Mouse (Mus musculus) heart, adult 2 months (tissue): ENCODE data around the gene Gdpgp1. TPM values are rescaled to one million over a fixed set of nuclear protein-coding genes. Genes with fewer than 3 reads are reported as not detected.
A peak's percentile ranks its signal among the peaks of the same experiment; 100 is the strongest.

Experiments
- DNase-seq, 2 experiments: peaks; one replicate each; pipeline ENCODE4 v3.0.0; 2021
- H3K27ac ChIP-seq: fragments of 200-600 bp; 2 replicates; pipeline ENCODE4 v1.8.1; 2022
- H3K27me3 ChIP-seq: fragments of 200-500 bp; 2 replicates; pipeline ENCODE4 v1.6.1; 2012; ENCODE audit warnings: mild to moderate bottlenecking, low read length, inconsistent platforms, mixed read lengths; ENCODE audit not compliant: control insufficient read depth, insufficient read depth
- H3K36me3 ChIP-seq: fragments of 200-500 bp; 2 replicates; pipeline ENCODE4 v1.6.1; 2012; ENCODE audit warnings: low read length, inconsistent platforms; ENCODE audit not compliant: control insufficient read depth, insufficient read depth
- H3K4me1 ChIP-seq: fragments of 200-500 bp; 2 replicates; pipeline ENCODE4 v1.6.1; 2011; ENCODE audit warnings: low read length; ENCODE audit not compliant: control insufficient read depth, insufficient read depth
- H3K4me3 ChIP-seq: fragments of 200-600 bp; 2 replicates; pipeline ENCODE4 v1.8.1; 2022
- H3K79me2 ChIP-seq: fragments of 200-500 bp; replicated peaks from 2 replicates; pipeline ENCODE4 v1.6.1; 2012; ENCODE audit warnings: mild to moderate bottlenecking, inconsistent platforms, low read length, moderate library complexity, mixed read lengths; ENCODE audit not compliant: control insufficient read depth, insufficient read depth
- H3K9ac ChIP-seq: fragments of 200-500 bp; 2 replicates; pipeline ENCODE4 v1.6.1; 2012; ENCODE audit warnings: low read depth, mild to moderate bottlenecking, control low read depth, inconsistent platforms, low read length, mixed read lengths
- CTCF ChIP-seq: fragments of 200-600 bp; IDR thresholded peaks from 2 replicates; pipeline ENCODE4 v1.8.1; 2022; ENCODE audit warnings: antibody characterized with exemption, mild to moderate bottlenecking, moderate library complexity
- EP300 ChIP-seq: fragments of 200-500 bp; IDR thresholded peaks from 2 replicates; pipeline ENCODE4 v1.6.1; 2011; ENCODE audit warnings: low read depth, low read length, control low read depth; ENCODE audit not compliant: insufficient read depth
- POLR2A ChIP-seq: fragments of 200-500 bp; IDR thresholded peaks from 2 replicates; pipeline ENCODE4 v1.6.1; 2011; ENCODE audit warnings: mild to moderate bottlenecking, low read depth, low read length, control low read depth; ENCODE audit not compliant: insufficient read depth
- WGBS: fragments of 180-500 bp; shearing (Covaris S2); methylation state at CpG from one replicate; pipeline ENCODE4 v1.1.7; 2018; 5-methylcytosine and 5-hydroxymethylcytosine counted together
- intact Hi-C: fragments of 180-260 bp; cut with DNase I; formaldehyde crosslinking; loops from one replicate; pipeline ENCODE4 v1.15.1; 2025
- polyA plus RNA-seq: library from polyadenylated mRNA; depleted of rRNA; stranded (reverse); fragments of >200 nt; gene quantifications from 2 replicates; pipeline ENCODE4 v1.2.3, GENCODE M21; 2012
- total RNA-seq, 2 experiments: library from RNA; stranded (reverse); gene quantifications; 2 replicates each; pipeline ENCODE4 v1.2.3; 2021

The Gdpgp1 gene
- total and polyA plus RNA-seq, 3 experiments = 1.4 to 2.2 (median 1.5) TPM

GRCm38 (mm10) chr7:80210982-80211381 is 21.7 kb upstream of the Gdpgp1 start:
- Histone ChIP-seq H3K4me1 (peaks cover 7% of the 10 kb centered on the region), H3K4me3 (no peak overlapping the region), H3K27me3 (no peaks in the 10 kb centered on the region), H3K79me2 (no peaks in the 10 kb centered on the region), H3K36me3 (no peaks in the 10 kb centered on the region), H3K9ac (no peak overlapping the region), H3K27ac (no peak overlapping the region)
- intact Hi-C loops = loop anchor here (10.0 kb wide), 1 partner anchor 186 kb away; the partner anchor contains the start of gene Zfp710
- TF ChIP-seq POLR2A (no peak), EP300 (no peak), CTCF (no peak)
- no peak for DNase-seq
- WGBS = 93% methylated on average over 4 of the region's 4 CpGs

- Histone ChIP-seq H3K4me3 (no peak overlapping the region), H3K9ac (no peak overlapping the region), H3K27ac (no peak overlapping the region), H3K27me3 (no peaks in the 10 kb centered on the region), H3K4me1 (peaks cover 9% of the 10 kb centered on the region), H3K79me2 (no peaks in the 10 kb centered on the region), H3K36me3 (no peaks in the 10 kb centered on the region)
- no peak for DNase-seq
- TF ChIP-seq EP300 (no peak), CTCF (no peak), POLR2A (no peak)
- 66% methylated on average over 7 of the region's 7 CpGs for WGBS
- intact Hi-C loops = loop anchor here (2.0 to 10.0 kb wide), 2 partner anchors 15 to 189 kb away; partner anchors contain the start of gene Zfp710
These were observed 19.1 kb upstream of the Gdpgp1 start for GRCm38 (mm10) chr7:80213604-80214003.

- Histone ChIP-seq H3K9ac (no peak overlapping the region), H3K4me1 (peaks cover 3% of the 10 kb centered on the region), H3K27me3 (no peaks in the 10 kb centered on the region), H3K4me3 (no peak overlapping the region), H3K79me2 (no peaks in the 10 kb centered on the region), H3K36me3 (no peaks in the 10 kb centered on the region), H3K27ac (no peak overlapping the region)
- 93% methylated on average over 8 of the region's 8 CpGs for WGBS
- intact Hi-C loops = loop anchor here (2.0 to 10.0 kb wide), 2 partner anchors 16 to 190 kb away; partner anchors contain the start of gene Zfp710
- DNase-seq = no peak
- TF ChIP-seq POLR2A = no peak
- no peak for TF ChIP-seq CTCF
- no peak for TF ChIP-seq EP300
These were observed 18.2 kb upstream of the Gdpgp1 start for GRCm38 (mm10) chr7:80214459-80214858.

- no peak overlapping the region for H3K4me3 ChIP-seq
- peak; percentile 78 to 83 for DNase-seq
- H3K27ac ChIP-seq = no peak overlapping the region
- no peaks in the 10 kb centered on the region for H3K36me3 ChIP-seq
- WGBS = 28% methylated on average over 4 of the region's 4 CpGs
- no peaks in the 10 kb centered on the region for H3K27me3 ChIP-seq
- no peaks in the 10 kb centered on the region for H3K79me2 ChIP-seq
- peaks cover 3% of the 10 kb centered on the region for H3K4me1 ChIP-seq
- intact Hi-C loops = loop anchor here (1.0 to 10.0 kb wide), 3 partner anchors 17 to 191 kb away; partner anchors contain the start of gene Zfp710
- no peak overlapping the region for H3K9ac ChIP-seq
- TF ChIP-seq POLR2A = no peak
- TF ChIP-seq EP300 = peak; percentile 56; the same call in 1 of the 2 replicates
- TF ChIP-seq CTCF = peak; percentile 95
These were observed 17.3 kb upstream of the Gdpgp1 start for GRCm38 (mm10) chr7:80215398-80215797.

- Histone ChIP-seq H3K36me3 (no peaks in the 10 kb centered on the region), H3K79me2 (no peaks in the 10 kb centered on the region), H3K27me3 (no peaks in the 10 kb centered on the region), H3K4me1 (peaks cover 3% of the 10 kb centered on the region), H3K4me3 (no peak overlapping the region), H3K9ac (no peak overlapping the region), H3K27ac (no peak overlapping the region)
- intact Hi-C loops = loop anchor here (1.0 to 10.0 kb wide), 2 partner anchors 59 to 192 kb away; partner anchors contain the start of gene Zfp710
- TF ChIP-seq CTCF (peak; percentile 68), POLR2A (no peak), EP300 (peak; percentile 49; the same call in 1 of the 2 replicates)
- peak; percentile 67 to 78 for DNase-seq
- 20% methylated on average over 8 of the region's 8 CpGs for WGBS
These were observed 16.1 kb upstream of the Gdpgp1 start for GRCm38 (mm10) chr7:80216566-80216965.

- no peaks in the 10 kb centered on the region for H3K36me3 ChIP-seq
These were observed 14.0 kb upstream of the Gdpgp1 start for GRCm38 (mm10) chr7:80218666-80219065.

More at GRCm38 (mm10) chr7:80218666-80219065, 14.0 kb upstream of the Gdpgp1 start:
- 91% methylated on average over 9 of the region's 9 CpGs for WGBS
- TF ChIP-seq EP300 (no peak), POLR2A (no peak), CTCF (no peak)
- intact Hi-C loops = loop anchor here (10.0 kb wide), 1 partner anchor 194 kb away; the partner anchor contains the start of gene Zfp710
- DNase-seq = no peak
- Histone ChIP-seq H3K4me1 (peaks cover 3% of the 10 kb centered on the region), H3K4me3 (no peak overlapping the region), H3K79me2 (no peaks in the 10 kb centered on the region), H3K27ac (no peak overlapping the region), H3K9ac (no peak overlapping the region), H3K27me3 (no peaks in the 10 kb centered on the region)
